Mouse (Mus musculus): ENCODE data around the gene Rps23. TPM values are rescaled to one million over a fixed set of nuclear protein-coding genes. Genes with fewer than 3 reads are reported as not detected.

The Rps23 gene
- 172 and 177 TPM in 2 replicates for polyA plus RNA-seq (2012; rRNA removed)

DNA sequence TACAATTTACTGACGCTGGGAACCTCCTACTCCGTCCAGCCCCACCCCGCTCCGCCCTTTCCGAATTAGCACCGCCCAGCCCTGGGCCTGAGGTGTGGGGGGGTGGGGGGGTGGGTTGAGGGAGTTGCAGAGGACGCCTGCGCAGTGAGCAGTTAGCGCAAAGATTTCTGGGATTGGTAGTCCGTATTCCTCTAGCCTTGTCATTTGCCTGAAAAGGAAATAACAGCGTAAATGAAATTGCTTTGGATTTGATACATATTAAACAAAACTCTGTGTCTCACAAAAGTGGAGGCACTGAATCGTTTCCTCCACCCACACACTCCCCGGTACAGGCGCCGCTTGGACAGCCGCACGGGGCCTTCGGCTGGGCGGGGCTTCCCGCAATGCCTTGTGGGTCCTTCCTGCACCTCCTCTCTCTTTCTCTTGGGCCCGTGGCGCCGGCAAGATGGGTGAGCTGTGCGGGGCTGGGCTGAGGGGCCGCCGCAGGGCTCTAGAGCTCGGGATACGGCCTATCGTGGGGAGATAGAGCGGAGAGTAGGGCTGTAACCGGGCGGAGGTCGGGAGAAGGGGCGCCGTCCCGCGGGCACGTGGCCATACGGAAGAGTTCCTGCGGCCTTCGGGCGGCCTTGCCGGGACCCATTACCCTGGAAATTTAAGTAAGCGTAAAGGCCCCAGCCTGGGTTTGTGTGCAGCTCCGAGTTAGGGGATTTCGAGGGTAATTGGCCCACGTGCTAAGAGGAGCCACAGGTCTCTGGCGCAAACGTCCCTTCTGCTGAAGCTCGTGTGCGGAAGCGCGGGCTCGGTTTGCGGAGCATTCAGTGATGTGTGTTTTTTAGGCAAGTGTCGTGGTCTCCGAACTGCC lies at the start of gene Rps23:
Gene Rps23 (plus strand): TSS at position 208 of the 862 bp plus-strand sequence.
- H3K4me3 ChIP-seq (ENCODE audit: control insufficient read depth, low read depth, low read length): peak within 1 kb of the TSS; percentile 92
- H3K4me1 ChIP-seq (ENCODE audit: control insufficient read depth, insufficient read depth, low read length): no peaks in the 10 kb centered on the region
- no peaks in the 10 kb centered on the region for H3K27me3 ChIP-seq (ENCODE audit: control insufficient read depth, insufficient read depth, low read length)
- peak within 1 kb of the TSS; percentile 73 for H3K27ac ChIP-seq (ENCODE audit: control insufficient read depth, insufficient read depth, low read depth, low read length)
- TF ChIP-seq POLR2A (IDR thresholded peaks at IDR 0.05; ENCODE audit: control insufficient read depth, low read depth, low read length) (peak; percentile 97), CTCF (IDR thresholded peaks at IDR 0.05; ENCODE audit: control insufficient read depth, insufficient read depth, insufficient replicate concordance, low read depth, low read length) (no peak)
- no peaks in the 10 kb centered on the region for H3K36me3 ChIP-seq (ENCODE audit: control insufficient read depth, insufficient read depth, low read length)

DNA sequence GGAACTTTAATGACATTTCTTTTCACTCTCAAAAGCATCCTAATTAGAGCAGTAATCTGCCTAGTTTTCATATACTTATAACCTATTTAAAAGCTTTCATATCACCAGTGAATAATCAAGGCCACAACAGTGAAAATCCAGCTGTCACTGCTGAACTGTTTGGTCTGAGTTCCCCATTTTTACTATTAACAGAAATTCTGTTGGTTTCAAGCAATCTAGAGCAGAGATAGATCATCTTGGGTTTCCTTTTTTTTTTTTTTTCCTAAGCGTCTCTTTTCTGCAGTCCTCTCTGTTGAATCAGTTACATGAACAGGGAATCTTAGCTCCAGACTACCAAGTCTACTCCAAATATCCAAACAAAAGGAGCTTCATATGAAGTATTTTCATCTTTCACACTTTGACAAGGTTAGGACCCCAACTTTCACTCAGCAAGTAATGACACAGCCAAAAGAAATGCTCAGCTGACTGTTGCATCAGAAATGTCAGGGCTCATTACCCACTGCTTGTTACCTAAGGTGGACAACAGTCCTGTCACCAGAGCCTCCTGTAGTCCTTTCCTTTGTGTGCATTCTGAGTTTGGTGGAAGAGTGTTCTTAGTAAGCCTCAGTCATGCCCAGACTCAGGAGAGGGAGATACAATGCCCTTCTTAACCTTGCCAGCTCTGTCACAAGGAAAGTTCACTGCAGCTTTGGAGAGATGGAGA lies 40.9 kb upstream of the Rps23 start:
- H3K4me3 ChIP-seq (ENCODE audit: control insufficient read depth, low read depth, low read length): no peak overlapping the region
- no peak for TF ChIP-seq CTCF (IDR thresholded peaks at IDR 0.05; ENCODE audit: control insufficient read depth, insufficient read depth, insufficient replicate concordance, low read depth, low read length)
- TF ChIP-seq POLR2A (IDR thresholded peaks at IDR 0.05; ENCODE audit: control insufficient read depth, low read depth, low read length): no peak
- no peaks in the 10 kb centered on the region; the same call in 1 of the 2 replicates for H3K36me3 ChIP-seq (ENCODE audit: control insufficient read depth, insufficient read depth, low read length)
- no peaks in the 10 kb centered on the region for H3K27me3 ChIP-seq (ENCODE audit: control insufficient read depth, insufficient read depth, low read length)
- H3K4me1 ChIP-seq (ENCODE audit: control insufficient read depth, insufficient read depth, low read length): 0 out of 2 replicates have a peak, but pooled peaks cover 2% of the 10 kb centered on the region
- no peak overlapping the region for H3K27ac ChIP-seq (ENCODE audit: control insufficient read depth, insufficient read depth, low read depth, low read length)

DNA sequence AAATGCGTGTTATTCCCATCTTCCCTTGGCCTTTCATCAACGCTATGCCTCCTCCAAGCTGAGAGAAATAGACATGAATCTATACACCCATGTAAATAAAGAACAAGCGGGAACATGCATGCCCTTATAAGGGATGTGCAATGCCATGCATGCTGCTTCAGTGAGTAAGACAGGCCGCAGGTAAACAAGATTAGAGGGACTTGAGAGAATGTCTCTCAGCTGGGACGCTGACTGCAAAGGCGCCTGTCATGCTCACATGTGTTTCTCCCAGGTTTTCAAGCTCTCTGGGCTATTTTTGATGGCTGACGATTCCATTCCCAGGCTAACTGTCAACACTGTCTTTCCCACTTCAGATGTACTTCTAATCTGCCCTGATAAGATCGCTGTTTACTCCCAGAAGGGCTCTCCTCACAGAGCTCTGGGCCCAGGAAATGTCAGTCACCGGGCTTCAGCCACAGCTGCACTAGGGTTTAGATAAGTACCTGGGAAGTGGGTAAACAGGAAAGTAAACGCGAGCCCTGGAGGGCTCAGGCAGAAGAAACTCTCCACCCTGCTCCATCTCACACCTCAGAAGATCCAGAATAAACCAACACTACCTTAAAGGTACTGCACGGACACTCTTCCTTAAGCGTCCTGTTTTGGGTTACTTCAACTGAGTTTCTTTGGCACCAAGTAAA lies 36.8 kb upstream of the Rps23 start:
- Histone ChIP-seq H3K27me3 (ENCODE audit: control insufficient read depth, insufficient read depth, low read length) (no peaks in the 10 kb centered on the region), H3K27ac (ENCODE audit: control insufficient read depth, insufficient read depth, low read depth, low read length) (no peak overlapping the region; the same call in 1 of the 2 replicates), H3K4me1 (ENCODE audit: control insufficient read depth, insufficient read depth, low read length) (0 out of 2 replicates have a peak, but pooled peaks cover 3% of the 10 kb centered on the region), H3K36me3 (ENCODE audit: control insufficient read depth, insufficient read depth, low read length) (no peaks in the 10 kb centered on the region; the same call in 1 of the 2 replicates), H3K4me3 (ENCODE audit: control insufficient read depth, low read depth, low read length) (peak overlapping the region; percentile 76)
- no peak for TF ChIP-seq POLR2A (IDR thresholded peaks at IDR 0.05; ENCODE audit: control insufficient read depth, low read depth, low read length)
- TF ChIP-seq CTCF (IDR thresholded peaks at IDR 0.05; ENCODE audit: control insufficient read depth, insufficient read depth, insufficient replicate concordance, low read depth, low read length): no peak

DNA sequence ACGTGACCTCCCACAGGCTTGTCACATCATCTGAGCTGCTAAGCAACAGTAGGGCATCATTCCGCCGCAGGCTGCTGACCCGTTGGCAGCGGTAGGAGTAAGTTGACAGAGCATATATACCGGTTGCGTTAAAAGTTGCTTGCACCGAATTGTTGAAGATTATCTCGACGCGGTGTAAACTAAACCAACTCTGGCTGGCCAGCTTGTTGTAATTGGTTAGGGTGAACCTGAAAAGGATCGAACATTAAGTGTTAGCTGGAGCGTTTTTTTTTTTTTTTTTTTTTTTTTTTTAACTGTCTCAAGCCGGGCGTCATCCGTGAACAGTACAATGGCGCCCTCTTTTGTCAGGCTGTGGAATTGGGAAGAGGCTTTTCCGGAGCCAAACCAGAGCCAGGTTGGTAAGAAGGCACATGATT lies 36.2 kb upstream of the Rps23 start:
- Histone ChIP-seq H3K4me1 (ENCODE audit: control insufficient read depth, insufficient read depth, low read length) (0 out of 2 replicates have a peak, but pooled peaks cover 3% of the 10 kb centered on the region), H3K4me3 (ENCODE audit: control insufficient read depth, low read depth, low read length) (peak overlapping the region; percentile 76), H3K27ac (ENCODE audit: control insufficient read depth, insufficient read depth, low read depth, low read length) (no peak overlapping the region), H3K27me3 (ENCODE audit: control insufficient read depth, insufficient read depth, low read length) (no peaks in the 10 kb centered on the region), H3K36me3 (ENCODE audit: control insufficient read depth, insufficient read depth, low read length) (no peaks in the 10 kb centered on the region; the same call in 1 of the 2 replicates)
- no peak for TF ChIP-seq POLR2A (IDR thresholded peaks at IDR 0.05; ENCODE audit: control insufficient read depth, low read depth, low read length)
- TF ChIP-seq CTCF (IDR thresholded peaks at IDR 0.05; ENCODE audit: control insufficient read depth, insufficient read depth, insufficient replicate concordance, low read depth, low read length): peak; percentile 58; the same call in 1 of the 2 replicates

DNA sequence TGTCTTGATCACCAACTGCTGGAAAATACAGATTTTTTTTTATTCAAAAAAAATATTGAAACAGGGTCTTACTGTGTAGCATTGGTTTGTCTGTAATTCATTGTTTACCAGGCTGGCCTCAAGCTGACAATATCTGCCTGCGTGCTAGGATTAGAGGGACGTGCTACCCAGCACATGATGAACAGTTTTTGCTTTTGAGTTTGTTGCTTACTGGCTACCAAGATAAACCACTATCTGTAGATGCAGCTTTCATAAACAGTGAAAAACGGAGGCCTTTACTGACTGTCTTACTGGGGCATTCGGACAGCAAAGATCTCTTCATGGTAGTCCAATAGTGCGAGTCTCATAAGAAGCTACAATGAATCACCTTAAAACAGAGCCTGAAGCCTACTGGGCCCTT lies 32.6 kb upstream of the Rps23 start:
- H3K36me3 ChIP-seq (ENCODE audit: control insufficient read depth, insufficient read depth, low read length): no peaks in the 10 kb centered on the region
- peaks cover 3% of the 10 kb centered on the region for H3K4me1 ChIP-seq (ENCODE audit: control insufficient read depth, insufficient read depth, low read length)
- no peaks in the 10 kb centered on the region for H3K27me3 ChIP-seq (ENCODE audit: control insufficient read depth, insufficient read depth, low read length)
- H3K4me3 ChIP-seq (ENCODE audit: control insufficient read depth, low read depth, low read length): no peak overlapping the region
- H3K27ac ChIP-seq (ENCODE audit: control insufficient read depth, insufficient read depth, low read depth, low read length): no peak overlapping the region
- TF ChIP-seq POLR2A (IDR thresholded peaks at IDR 0.05; ENCODE audit: control insufficient read depth, low read depth, low read length) (no peak), CTCF (IDR thresholded peaks at IDR 0.05; ENCODE audit: control insufficient read depth, insufficient read depth, insufficient replicate concordance, low read depth, low read length) (no peak)

DNA sequence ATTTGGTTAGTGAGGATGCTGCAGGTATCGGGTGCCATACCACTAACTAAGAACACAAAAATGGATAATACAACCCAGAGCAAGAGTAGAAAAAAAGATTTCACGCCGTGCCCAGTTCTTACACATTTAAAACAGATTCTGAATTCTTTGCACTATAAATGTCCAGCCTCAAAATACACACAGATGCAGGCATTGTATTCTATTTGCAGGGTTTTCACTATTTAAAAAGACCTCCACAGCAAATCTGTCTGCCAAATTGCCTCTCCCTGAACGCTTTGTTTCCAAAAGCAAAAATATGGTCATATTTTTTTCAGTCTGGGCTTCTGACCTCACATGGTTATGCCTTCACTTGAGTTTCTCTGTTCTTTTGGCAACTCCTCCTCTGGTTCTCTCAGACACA lies 27.9 kb upstream of the Rps23 start:
- Histone ChIP-seq H3K36me3 (ENCODE audit: control insufficient read depth, insufficient read depth, low read length) (no peaks in the 10 kb centered on the region), H3K4me3 (ENCODE audit: control insufficient read depth, low read depth, low read length) (no peak overlapping the region), H3K27me3 (ENCODE audit: control insufficient read depth, insufficient read depth, low read length) (no peaks in the 10 kb centered on the region), H3K27ac (ENCODE audit: control insufficient read depth, insufficient read depth, low read depth, low read length) (no peak overlapping the region), H3K4me1 (ENCODE audit: control insufficient read depth, insufficient read depth, low read length) (no peaks in the 10 kb centered on the region; the same call in none of the 2 replicates)
- TF ChIP-seq POLR2A (IDR thresholded peaks at IDR 0.05; ENCODE audit: control insufficient read depth, low read depth, low read length) (no peak), CTCF (IDR thresholded peaks at IDR 0.05; ENCODE audit: control insufficient read depth, insufficient read depth, insufficient replicate concordance, low read depth, low read length) (no peak)
